Mouse (Mus musculus) gastrocnemius, adult 8-10 months (tissue): ENCODE measurements around the gene Armh2. TPM values are rescaled to one million over a fixed set of nuclear protein-coding genes. Genes with fewer than 3 reads are reported as not detected.

Experiments
- DNase-seq, 2 experiments: peaks; one replicate each; pipeline ENCODE4 v3.0.0; 2022; ENCODE audit warnings: low spot score in 2 of 2
- total RNA-seq, 4 experiments: library from RNA; stranded (reverse); gene quantifications; 2 replicates each; pipeline ENCODE4 v1.2.4; 2022

Gene Armh2
- not detected for total RNA-seq

- DNase-seq, result no peak
Measured at GRCm38 (mm10) chr13:24741028-24741427, at the start of gene Armh2. Armh2 (plus strand) TSS chr13:24741232.

- no peak for DNase-seq
Measured at GRCm38 (mm10) chr13:24693312-24693711, 47.7 kb upstream of the Armh2 start.

DNA sequence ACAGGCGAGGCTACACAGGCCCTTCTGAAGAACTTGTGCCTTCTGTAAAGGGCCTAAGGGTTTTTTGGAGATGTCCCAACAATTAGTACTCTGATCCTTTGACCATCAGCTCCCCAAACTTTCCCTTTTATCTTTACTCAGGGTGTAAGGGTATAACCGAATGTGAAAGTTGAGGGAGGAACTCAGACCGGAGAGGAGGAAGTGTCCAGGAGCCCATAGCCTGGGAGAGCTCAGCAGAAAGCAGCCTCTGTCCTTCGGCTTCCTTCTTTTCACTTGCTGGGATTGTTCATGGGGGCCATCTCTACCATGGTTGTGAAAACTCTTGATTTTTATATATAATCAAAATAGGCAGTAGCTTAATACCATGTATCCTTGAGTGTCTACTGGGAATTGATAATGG is 42.3 kb upstream of the Armh2 start:
- DNase-seq, result no peak

DNA sequence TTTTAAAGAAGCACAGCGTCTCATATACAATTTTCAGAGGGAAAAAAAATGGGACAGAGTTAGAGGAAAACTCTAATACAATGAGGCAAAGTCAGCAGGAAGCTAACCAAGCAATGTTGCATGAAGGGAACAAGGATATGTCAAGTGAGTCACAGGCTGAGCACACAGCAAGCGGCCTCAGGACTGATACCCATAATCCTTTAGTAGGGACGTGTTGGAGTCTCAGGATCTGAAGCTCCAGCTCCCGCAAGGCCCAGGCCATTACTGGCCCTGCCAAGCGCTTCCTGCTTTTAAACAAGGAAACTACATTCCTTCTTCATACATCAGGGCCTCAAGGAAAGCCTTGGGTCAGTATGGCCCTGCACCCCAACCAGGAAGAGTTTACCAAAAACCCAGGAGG is 38.9 kb upstream of the Armh2 start:
- no peak for DNase-seq

GRCm38 (mm10) chr13:24709656-24710396 is 31.2 kb upstream of the Armh2 start:
- DNase-seq, result no peak

DNA sequence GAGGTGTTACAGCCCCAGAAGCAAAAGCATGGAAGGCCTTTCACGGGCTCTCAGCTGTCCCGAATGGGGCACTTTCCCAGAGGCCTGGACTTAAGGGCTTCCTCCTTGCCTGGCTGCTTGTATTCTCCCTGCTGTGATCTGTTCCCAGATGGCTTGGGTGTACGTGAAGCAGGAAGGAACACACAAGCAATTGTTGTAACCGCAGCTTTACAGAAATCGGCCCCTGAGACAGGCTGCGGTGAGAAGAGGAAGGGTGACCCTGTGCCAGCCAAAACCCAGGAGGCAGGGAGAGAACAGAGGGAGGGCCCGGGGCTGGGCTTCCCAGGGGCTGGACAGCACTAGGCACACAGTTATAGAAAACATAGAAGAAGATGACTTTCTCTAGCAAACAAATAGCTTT is 30.1 kb upstream of the Armh2 start:
- DNase-seq, result no peak

DNA sequence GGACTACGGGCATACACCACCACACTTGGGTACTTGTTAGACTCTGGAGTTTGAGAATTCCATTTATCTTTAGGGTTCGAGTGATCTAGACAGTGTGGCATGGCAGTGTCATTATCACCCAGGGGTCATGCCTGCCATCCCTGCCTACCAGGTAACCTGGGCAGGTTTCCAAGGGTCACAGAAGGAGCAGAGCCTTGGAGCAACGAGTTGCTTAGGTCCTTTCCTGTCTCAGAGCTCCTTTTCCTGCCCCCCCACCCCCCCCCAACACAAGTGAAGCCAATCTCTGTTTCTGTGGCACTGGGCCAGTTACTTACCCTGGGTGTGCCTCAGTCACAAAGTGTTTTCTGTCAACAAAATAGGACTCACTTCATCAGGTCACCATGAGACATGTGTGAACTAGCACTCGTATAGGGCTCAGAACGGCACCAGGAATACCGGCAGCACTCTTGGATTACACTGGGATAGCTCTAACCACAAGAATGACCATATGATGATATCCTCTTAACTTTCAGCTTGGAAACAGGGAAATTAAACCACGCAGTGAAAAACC is 28.4 kb upstream of the Armh2 start:
- no peak for DNase-seq

- DNase-seq, result peak; percentile 69 to 73
Measured at GRCm38 (mm10) chr13:24713434-24714000, 27.5 kb upstream of the Armh2 start.

DNA sequence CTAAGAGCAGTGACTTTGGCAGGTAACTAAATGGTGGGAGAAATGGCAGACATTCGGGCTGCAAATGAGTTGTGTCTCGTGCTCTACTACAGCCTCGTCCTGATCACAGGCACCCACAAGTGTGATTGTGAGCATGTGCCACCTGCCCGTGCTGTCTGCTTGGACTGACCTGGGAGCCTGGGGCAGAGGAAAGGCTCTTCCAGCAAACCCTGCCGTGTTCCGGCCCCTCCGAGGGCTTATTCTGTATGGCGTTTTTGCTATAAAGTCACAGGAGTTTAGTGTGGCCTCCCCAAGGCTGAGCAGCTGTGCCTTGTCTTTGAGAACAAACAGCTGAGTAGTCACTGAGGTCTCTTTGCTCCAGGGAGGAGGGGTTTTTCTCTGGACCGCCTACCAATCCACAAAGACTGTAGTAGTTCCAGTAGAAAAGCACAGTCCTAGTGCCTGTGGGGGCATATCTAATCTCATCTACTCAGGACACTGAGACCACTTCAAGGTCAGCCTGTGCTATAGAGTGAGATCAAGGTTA is 26.6 kb upstream of the Armh2 start:
- DNase-seq, result no peak

DNA sequence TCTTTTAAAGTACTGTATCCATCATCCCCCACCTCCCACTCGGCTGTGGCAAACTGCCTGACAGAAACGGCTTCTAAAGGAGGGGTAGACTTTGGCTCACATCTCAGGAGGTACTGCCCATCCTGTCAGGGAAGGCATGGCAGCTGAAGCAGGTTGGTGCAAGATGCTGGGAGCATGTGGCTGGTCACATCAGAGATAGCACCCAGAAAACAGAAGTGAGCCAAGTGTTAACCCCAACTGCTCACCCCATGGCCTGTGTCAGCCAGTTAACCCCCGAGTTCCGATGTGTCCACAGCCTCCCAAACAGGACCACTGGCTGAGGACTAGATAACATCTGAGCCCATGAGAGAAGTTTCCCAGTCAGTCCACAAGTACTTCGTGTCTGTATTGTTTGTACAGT is 25.4 kb upstream of the Armh2 start:
- no peak for DNase-seq

DNA sequence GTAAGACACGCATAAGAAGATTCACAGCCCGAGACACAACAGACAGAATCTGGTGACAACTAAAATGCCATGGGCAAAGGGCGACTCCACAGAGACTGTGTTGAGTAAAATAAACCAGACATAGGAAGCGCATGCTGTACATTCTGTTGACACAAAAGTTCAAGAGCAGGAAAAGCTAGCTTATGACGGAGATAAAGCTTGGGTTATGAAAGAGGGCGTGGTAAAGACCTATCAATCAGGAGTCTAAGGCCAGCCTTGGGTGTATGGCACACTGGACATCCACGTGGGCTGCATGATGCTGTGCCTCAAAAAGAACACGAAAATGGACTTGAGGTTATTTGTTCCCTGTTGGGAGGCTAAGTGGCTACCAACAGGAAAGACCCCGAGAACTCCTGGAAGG is 24.6 kb upstream of the Armh2 start:
- no peak for DNase-seq

DNA sequence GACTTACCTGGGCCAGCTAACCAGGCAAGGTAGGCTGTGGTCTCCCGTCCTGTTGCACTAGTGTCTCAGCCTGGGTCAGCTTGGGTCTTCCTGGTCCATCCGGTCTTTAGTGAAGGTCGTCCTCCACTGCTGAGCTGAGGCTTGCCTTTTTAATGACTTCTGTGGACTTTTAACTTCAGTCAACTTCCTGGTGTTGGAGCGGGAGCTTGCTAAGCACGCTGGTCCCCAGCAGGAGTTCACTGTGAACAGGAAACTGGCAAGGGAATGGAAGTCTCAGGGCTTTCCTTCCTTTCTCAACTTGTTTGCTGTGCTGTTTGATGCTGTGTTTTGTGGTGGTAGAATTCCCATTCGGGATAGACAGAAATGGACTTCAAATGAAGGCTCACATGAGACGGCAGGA is 23.4 kb upstream of the Armh2 start:
- DNase-seq, result no peak

DNA sequence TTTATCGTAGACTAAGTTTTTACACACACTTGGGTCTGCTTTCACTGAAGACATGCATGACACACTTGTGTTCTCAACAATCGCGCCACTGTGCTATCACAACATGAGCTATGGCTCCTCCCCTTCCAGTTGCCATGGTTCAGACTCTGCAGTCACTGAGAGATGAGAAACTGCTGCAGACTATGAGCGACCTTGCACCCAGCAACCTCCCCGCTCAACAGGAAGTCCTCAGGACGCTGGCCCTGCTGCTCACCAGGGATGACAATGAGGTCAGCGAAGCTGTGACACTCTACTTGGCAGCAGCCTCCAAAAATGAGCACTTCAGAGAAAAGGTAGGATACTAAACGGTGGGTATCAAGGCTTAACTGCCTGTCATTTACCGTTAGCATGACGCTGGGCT is 19.5 kb upstream of the Armh2 start:
- DNase-seq, result no peak

DNA sequence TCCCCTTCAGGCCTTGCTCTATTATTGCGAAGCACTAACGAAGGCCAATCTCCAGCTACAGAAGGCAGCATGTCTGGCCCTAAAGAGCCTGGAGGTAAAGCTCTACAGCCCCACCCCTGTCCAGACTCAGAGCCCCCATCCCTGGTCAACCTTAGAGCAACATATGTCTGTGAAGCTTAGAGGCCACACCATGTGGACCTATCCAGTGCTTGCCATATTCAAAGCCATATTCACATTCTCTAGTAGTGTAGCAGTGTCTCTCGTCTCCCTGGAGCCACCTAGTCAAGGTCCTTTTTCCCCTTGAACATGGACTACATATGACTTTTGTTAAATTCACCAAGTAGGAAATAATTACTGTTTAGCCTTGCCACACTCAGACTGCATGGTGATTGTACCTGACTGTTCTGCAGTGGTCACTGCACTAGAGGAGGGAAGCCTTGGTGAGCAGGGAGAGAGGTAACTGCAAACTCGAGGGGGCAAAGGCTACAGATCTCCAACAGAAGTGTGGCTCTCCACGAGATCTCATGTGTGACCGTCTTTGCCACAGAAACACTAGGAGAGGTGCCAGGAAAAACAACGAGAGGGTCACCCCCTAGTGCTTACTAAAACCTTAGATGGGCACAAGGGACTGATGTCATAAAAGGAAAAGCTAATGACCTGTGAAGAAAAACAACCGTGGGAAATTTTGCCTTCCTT is 17.2 kb upstream of the Armh2 start:
- no peak for DNase-seq

- no peak for DNase-seq
Measured at GRCm38 (mm10) chr13:24724395-24724759, 16.7 kb upstream of the Armh2 start.

DNA sequence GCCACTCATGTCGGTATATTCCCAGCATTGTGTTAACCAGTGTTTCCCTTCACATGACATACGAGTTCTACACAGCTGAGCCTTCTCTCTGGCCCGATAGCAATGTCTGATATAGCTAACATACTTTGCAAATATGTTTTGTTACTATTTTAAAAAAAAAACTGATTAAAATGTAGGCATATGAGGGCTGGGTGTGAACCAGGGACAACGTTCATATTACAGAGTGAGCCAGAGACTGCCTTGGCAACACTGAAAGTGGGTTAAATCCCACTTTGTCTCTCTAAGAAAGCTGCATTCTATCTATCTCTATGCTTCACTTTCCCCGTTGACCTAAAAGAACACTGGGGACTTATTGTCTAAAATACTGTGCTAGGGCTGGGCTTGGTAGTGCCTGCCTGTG is 11.9 kb upstream of the Armh2 start:
- no peak for DNase-seq

GRCm38 (mm10) chr13:24734502-24734901 is 6.5 kb upstream of the Armh2 start:
- no peak for DNase-seq

- no peak for DNase-seq
Measured at GRCm38 (mm10) chr13:24735608-24736131, 5.4 kb upstream of the Armh2 start.

DNA sequence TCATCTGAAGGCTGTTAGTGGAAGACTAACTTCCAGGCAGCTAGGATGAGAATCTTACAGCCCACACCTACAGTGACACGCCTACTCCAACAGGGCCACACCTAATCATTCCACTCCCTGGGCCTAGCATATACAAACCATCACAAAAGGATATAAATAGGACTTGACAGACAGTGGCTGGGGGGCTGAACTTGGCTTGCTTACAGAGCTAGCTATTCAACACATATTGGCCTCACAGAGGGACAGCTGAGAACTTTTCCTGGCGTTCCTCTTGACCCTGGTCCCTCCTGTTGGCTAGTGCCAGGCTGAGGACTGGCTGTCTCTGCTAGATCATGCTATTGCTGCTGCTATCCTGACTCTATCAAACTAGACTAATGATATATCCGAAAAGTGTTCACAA is 6.8 kb downstream of the Armh2 start:
- DNase-seq, result no peak

GRCm38 (mm10) chr13:24750807-24751206 is 9.8 kb downstream of the Armh2 start:
- DNase-seq, result no peak

- DNase-seq, result no peak
Measured at GRCm38 (mm10) chr13:24751396-24751795, 10.4 kb downstream of the Armh2 start.

DNA sequence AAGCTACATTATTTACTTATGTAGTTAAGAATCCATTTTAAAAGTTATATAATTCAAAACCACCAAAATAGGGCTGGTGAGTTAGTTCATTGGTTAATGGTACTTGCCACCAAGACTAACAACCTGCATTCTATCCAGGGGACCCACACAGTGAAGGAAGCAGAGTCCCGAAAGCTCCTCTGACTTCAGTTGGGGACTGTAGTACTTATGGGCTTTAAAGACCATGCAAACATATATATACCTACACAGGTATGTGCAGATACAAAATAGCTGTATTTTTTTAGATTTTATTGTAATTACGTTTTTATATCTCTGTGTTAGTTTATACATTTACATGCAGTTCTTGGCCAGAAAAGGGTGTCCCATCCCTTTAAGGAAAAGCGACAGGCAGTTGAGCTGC is 15.7 kb downstream of the Armh2 start:
- no peak for DNase-seq
